Mouse (Mus musculus): ENCODE data around the gene Vps29. TPM values are rescaled to one million over a fixed set of nuclear protein-coding genes. Genes with fewer than 3 reads are reported as not detected.

The Vps29 gene
- 87.8 and 103 TPM in 2 replicates for polyA plus RNA-seq (2015; fragmentation: Nextera tagmentation; extraction: Ambion mirVana)

DNA sequence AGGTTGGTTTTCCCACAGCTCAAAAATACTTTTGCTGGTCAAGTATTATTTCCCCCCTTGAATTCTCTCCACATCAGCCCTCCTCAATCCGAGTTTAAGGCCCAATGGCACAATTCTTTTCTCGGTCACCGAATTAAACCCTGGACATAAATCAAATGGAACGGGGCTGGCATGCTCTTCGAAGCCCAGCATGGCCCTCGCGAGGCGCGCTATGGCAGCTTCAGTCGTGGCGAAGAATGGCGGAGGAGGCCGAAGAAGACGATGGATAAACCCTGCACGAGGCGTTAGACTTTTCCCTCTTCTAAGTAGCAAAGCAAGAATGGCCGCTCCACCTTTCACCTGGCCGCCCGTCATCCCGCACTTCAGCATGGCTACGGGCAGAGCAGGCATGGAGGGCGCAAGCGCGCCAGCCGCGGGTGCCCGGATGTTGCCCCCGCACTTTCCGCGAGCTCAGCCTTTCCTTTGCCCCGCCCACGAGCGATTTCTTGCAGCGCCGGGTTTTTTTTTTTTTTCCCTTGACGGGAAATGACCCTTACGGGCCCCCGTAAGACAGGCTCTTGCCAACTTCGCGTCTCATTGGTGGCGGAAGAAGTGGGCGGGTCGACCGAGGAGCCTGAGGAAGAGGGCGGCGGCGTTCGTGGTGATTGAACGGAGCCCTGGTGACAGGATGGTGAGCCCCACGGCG, at the start of gene Vps29, which contains the start of gene Rad9b:
Gene Vps29 (plus strand): TSS at position 563 of the 685 bp plus-strand sequence.
Gene Rad9b (minus strand): TSS at position 427 of the 685 bp plus-strand sequence.
- Histone ChIP-seq H3K4me1 (replicated peaks) (peaks cover 20% of the 10 kb centered on the region), H3K9me3 (replicated peaks) (no peaks in the 10 kb centered on the region), H3K4me3 (replicated peaks) (peak within 1 kb of the TSS; percentile 95), H3K27ac (replicated peaks) (peak within 1 kb of the TSS; percentile 82), H3K27me3 (no peaks in the 10 kb centered on the region), H3K4me2 (peak within 1 kb of the TSS; percentile 94), H3K36me3 (replicated peaks) (no peaks in the 10 kb centered on the region; the same call in 1 of the 2 replicates), H3K9ac (peak within 1 kb of the TSS; percentile 90)
- ATAC-seq (ENCODE audit: insufficient read depth) = peak; percentile 93
- WGBS (ENCODE audit: insufficient replicate concordance) = 1% methylated on average over 51 of the region's 51 CpGs

DNA sequence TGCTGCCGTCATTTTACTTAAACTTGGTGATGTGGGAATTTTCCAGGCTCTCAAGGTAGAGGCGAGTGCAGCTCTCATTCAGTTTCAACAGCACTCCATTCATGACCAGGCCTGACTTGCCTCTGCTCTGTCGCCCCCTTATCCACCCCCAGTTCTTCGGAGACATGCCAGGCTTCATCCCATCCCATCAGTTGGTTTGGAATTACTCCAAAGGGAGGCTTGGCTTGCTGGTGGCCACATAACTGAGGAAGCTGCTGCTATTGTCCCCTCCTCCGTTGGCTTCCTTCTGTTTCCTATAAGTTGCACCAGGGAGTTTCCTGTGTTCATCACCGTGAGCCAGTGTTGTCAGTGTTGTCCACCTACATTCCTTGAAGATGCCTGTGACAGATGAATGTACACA, 49.6 kb upstream of the Vps29 start:
- Histone ChIP-seq H3K4me1 (replicated peaks) (peaks cover 32% of the 10 kb centered on the region), H3K4me2 (no peak overlapping the region), H3K9ac (no peak overlapping the region), H3K27ac (replicated peaks) (0 out of 2 replicates have a peak overlapping the region, but pooled peaks have one; percentile 1), H3K36me3 (replicated peaks) (peaks cover 19% of the 10 kb centered on the region), H3K27me3 (no peaks in the 10 kb centered on the region), H3K9me3 (replicated peaks) (no peaks in the 10 kb centered on the region), H3K4me3 (replicated peaks) (no peak overlapping the region)
- 65% methylated on average over 6 of the region's 6 CpGs for WGBS (ENCODE audit: insufficient replicate concordance)
- ATAC-seq (ENCODE audit: insufficient read depth) = no peak

DNA sequence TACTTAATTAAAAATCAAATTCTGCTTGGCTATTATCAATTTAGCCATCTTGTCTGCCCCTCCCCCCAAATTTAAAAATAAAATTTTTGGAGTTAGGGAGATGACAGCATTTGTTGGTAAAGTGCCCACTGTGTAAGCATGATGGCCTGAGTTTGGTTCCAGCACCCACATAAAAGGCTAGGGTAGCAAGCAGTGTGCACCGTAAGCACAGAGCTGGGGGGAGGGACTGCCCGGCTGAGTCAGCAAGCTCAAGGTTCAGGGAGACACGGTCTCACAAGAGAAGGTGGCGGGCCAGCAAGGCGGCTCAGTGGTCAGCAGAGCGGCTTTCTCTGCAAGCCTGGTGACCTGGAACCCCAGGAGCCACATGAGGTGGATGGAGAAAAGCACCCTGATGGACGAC, 48.7 kb upstream of the Vps29 start:
- Histone ChIP-seq H3K4me1 (replicated peaks) (peaks cover 32% of the 10 kb centered on the region), H3K4me2 (no peak overlapping the region), H3K27ac (replicated peaks) (no peak overlapping the region), H3K27me3 (no peaks in the 10 kb centered on the region), H3K9me3 (replicated peaks) (no peaks in the 10 kb centered on the region), H3K9ac (no peak overlapping the region), H3K36me3 (replicated peaks) (peaks cover 21% of the 10 kb centered on the region), H3K4me3 (replicated peaks) (no peak overlapping the region)
- no peak for ATAC-seq (ENCODE audit: insufficient read depth)
- 76% methylated on average over 7 of the region's 7 CpGs for WGBS (ENCODE audit: insufficient replicate concordance)

DNA sequence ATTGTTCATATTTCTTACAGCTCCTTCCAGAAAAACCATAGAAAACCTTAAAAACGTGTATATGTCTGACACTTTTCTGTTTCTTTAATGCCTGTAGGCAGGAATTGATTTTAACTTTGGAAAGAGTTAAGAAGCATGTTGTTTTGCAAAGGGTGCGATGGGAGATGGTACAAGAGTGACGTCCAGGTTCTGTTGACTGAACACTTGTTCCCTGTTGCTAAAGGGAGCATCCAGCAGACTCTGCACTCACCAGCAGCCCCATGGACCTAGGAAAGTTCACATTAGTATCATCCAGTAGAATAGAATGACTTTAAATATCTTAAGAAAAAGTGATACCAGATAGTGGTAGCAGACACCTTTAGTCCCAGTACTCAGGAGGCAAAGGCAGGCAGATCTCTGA, 47.6 kb upstream of the Vps29 start:
- ATAC-seq (ENCODE audit: insufficient read depth) = no peak
- Histone ChIP-seq H3K4me1 (replicated peaks) (peaks cover 32% of the 10 kb centered on the region), H3K9ac (no peak overlapping the region), H3K27ac (replicated peaks) (no peak overlapping the region), H3K27me3 (no peaks in the 10 kb centered on the region), H3K36me3 (replicated peaks) (peaks cover 30% of the 10 kb centered on the region), H3K9me3 (replicated peaks) (no peaks in the 10 kb centered on the region), H3K4me2 (no peak overlapping the region), H3K4me3 (replicated peaks) (no peak overlapping the region)
- WGBS (ENCODE audit: insufficient replicate concordance) = 66% methylated on average over 3 of the region's 3 CpGs

DNA sequence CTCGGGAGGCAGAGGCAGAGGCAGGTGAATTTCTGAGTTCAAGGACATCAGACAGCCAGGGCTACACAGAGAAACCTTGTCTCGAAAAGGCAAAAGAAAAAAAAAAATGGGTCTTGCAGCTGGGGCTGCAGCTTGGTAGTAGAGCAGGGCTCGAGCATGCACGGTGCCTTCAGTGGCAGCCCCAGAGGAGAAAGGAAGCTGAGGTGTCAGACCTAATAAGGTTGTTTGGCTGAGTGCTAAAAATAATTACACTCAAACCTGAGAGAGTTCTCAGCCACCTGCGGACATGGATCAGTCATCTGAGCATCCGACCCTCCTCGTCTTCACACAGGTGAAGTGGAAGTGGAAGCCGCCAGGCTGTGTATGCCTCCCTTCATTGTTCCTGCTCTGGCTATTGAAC, 43.5 kb upstream of the Vps29 start:
- ATAC-seq (ENCODE audit: insufficient read depth) = no peak
- Histone ChIP-seq H3K9ac (no peak overlapping the region), H3K27me3 (no peaks in the 10 kb centered on the region), H3K4me2 (no peak overlapping the region), H3K4me3 (replicated peaks) (no peak overlapping the region), H3K36me3 (replicated peaks) (peaks cover 55% of the 10 kb centered on the region), H3K27ac (replicated peaks) (no peak overlapping the region), H3K9me3 (replicated peaks) (no peaks in the 10 kb centered on the region), H3K4me1 (replicated peaks) (peaks cover 14% of the 10 kb centered on the region)
- WGBS (ENCODE audit: insufficient replicate concordance) = 78% methylated on average over 8 of the region's 8 CpGs

DNA sequence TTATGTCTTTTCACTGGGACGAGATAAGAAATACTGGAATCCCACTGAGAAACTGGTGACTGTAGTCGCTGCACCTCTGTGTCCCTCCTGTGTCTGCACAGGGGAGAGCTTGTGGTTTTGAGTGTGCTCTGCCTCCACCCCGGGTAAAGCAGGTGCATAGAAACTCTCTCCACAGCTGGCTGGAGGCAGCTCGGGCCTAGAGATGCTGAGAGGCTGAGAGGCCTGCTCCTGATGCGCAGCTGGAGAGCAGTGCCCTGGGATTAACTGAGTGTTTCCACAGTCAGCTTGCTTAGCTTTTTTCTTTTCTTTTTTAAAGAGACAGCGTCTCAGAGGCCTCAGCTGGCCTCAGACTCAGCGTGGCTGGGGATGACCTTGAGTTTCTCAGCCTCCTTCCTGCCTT, 42.5 kb upstream of the Vps29 start:
- H3K4me3 ChIP-seq (replicated peaks) = no peak overlapping the region
- no peaks in the 10 kb centered on the region for H3K9me3 ChIP-seq (replicated peaks)
- no peak overlapping the region for H3K27ac ChIP-seq (replicated peaks)
- H3K9ac ChIP-seq = no peak overlapping the region
- no peak for ATAC-seq (ENCODE audit: insufficient read depth)
- no peak overlapping the region for H3K4me2 ChIP-seq
- peaks cover 64% of the 10 kb centered on the region for H3K36me3 ChIP-seq (replicated peaks)
- H3K27me3 ChIP-seq = no peaks in the 10 kb centered on the region
- peaks cover 14% of the 10 kb centered on the region for H3K4me1 ChIP-seq (replicated peaks)
- WGBS (ENCODE audit: insufficient replicate concordance) = 66% methylated on average over 7 of the region's 7 CpGs

DNA sequence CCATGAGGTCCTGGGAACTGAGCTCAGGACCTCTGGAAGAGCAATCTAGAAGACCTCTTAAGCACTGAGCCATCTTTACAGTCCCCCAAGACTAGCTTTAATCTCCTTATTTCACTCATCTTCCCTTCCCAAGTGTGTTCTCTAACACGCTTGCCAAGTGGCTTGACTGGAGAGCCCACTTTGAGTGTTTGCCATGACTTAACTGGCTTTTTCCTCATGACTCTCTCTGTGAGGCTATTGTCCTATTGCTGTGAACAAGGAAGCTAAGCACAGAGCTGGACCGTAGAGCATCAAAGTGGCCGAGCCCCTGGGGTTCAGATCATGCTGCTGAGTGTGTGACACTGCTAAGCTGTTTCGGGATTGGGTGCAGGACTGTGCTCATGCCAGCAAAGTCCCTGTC, 41.8 kb upstream of the Vps29 start:
- WGBS (ENCODE audit: insufficient replicate concordance) = 79% methylated on average over 4 of the region's 4 CpGs
- ATAC-seq (ENCODE audit: insufficient read depth) = no peak
- Histone ChIP-seq H3K4me3 (replicated peaks) (no peak overlapping the region), H3K27ac (replicated peaks) (no peak overlapping the region), H3K4me2 (no peak overlapping the region), H3K4me1 (replicated peaks) (peaks cover 14% of the 10 kb centered on the region), H3K27me3 (no peaks in the 10 kb centered on the region), H3K9me3 (replicated peaks) (no peaks in the 10 kb centered on the region), H3K9ac (no peak overlapping the region), H3K36me3 (replicated peaks) (peaks cover 70% of the 10 kb centered on the region)

DNA sequence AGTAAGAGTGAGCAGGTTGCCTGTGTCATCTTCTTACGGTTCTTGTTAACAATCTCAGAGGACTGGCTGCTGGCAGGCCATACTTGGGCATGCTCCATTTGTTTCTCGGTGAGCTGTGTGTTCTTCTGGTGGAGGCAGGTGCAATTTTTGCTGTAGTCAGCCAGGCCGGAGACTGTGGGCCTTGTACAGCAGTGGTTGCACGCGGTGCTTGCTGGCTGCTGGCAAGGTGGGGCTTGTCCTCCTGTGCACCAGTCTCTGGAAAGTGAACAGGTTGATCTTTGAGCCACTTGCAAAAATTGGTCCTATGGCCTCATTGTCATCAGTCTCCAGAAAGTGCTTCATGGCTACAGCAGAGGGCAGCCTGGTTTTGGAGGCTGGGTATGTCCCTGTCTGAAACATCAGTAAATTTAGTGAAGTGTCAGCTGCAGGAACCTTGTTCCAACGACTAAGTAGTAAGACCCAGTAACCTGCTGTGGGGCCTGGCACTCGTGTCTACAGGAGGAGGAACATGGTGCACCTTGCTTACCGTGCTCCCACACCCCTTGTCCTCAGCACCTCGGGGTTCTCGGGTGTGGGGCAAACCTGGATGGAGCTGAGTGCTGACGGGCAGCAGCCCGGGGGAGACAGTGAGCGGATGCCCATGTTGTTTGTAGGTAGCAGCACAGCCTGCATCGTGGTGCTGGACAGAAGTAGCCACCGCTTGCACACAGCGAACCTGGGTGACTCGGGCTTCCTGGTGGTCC, 41.1 kb upstream of the Vps29 start:
- H3K9me3 ChIP-seq (replicated peaks) = no peaks in the 10 kb centered on the region
- 78% methylated on average over 17 of the region's 17 CpGs for WGBS (ENCODE audit: insufficient replicate concordance)
- no peak for ATAC-seq (ENCODE audit: insufficient read depth)
- no peak overlapping the region for H3K9ac ChIP-seq
- H3K4me3 ChIP-seq (replicated peaks) = no peak overlapping the region
- H3K27me3 ChIP-seq = no peaks in the 10 kb centered on the region
- H3K4me1 ChIP-seq (replicated peaks) = peaks cover 14% of the 10 kb centered on the region
- peaks cover 66% of the 10 kb centered on the region for H3K36me3 ChIP-seq (replicated peaks)
- no peak overlapping the region for H3K27ac ChIP-seq (replicated peaks)
- no peak overlapping the region for H3K4me2 ChIP-seq

DNA sequence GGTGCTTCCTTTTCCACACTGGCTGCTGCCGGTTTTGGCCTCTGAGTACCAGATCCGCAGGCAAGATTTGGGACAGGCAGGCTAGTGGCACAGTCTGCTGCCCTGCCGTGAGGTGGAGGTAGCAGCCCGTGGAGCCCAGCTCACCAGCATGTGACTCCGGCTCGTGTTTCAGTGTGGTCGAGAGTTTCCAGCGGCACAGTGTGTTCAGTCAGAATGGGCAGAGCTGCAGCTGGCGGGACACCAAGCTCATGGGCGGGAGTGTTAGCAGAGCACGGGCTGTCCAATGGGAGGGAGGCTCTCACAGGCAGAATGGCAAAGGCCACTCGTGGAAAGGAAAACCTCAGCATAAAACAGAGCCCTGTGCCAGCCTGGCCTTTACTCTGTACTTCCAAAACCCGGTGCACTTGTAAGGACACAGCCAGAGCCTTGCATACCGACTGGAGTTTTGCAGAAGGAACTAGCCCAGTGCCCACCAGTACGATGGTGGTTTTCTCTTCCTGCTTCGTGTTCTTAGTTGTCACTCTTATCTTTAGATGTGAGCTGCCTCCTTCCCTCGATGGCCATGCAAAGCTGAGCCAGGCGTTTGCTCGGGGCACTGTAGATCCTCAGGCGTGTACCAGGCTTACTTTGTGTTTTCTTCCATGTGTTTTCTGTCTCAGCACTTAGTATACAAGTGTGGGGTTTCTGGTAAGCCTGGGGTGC, 39.1 kb upstream of the Vps29 start:
- peaks cover 64% of the 10 kb centered on the region for H3K36me3 ChIP-seq (replicated peaks)
- no peak overlapping the region for H3K9ac ChIP-seq
- no peaks in the 10 kb centered on the region for H3K27me3 ChIP-seq
- 0 out of 2 replicates have a peak overlapping the region, but pooled peaks have one; percentile 26 for H3K27ac ChIP-seq (replicated peaks)
- H3K4me3 ChIP-seq (replicated peaks) = no peak overlapping the region
- ATAC-seq (ENCODE audit: insufficient read depth) = peak; percentile 54
- peaks cover 14% of the 10 kb centered on the region for H3K4me1 ChIP-seq (replicated peaks)
- no peaks in the 10 kb centered on the region for H3K9me3 ChIP-seq (replicated peaks)
- WGBS (ENCODE audit: insufficient replicate concordance) = 10% methylated on average over 20 of the region's 20 CpGs
- peak overlapping the region; percentile 49 for H3K4me2 ChIP-seq

DNA sequence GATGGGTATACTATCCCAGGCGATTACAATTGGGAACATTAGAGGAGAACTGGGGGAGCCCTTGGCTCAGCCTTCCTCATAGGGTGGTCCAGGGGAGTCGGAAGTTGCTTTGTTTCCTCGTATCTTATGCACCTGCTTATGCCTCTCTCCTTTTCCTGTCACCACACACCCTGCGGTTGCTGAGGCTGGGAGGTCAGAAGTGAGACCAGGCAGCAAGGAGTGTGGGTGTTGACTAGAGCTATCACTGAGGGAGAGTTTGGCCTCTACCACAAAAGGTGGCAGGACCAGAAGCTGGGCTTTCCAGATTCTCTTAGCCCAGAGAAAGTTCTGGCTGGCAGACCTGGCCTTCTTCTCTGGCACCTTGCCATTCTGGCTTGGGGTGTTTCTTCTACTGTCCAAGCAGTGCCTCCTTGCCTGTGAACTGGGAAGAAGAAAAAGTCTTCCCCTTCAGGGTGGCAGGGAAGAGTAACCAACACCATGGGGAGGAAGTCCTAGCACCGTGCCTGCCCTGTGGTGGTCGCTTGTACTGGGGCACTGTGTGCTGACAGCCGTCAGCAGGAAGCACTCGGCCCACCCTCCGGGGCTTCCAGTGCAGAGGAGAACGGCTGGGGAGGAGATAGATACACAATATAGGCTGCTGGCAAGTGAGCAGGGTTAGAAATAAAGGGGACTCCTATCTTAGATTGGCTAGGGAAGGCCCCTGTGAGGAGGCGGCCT, 36.7 kb upstream of the Vps29 start:
- Histone ChIP-seq H3K27ac (replicated peaks) (no peak overlapping the region), H3K36me3 (replicated peaks) (peaks cover 71% of the 10 kb centered on the region), H3K4me1 (replicated peaks) (peaks cover 14% of the 10 kb centered on the region), H3K9me3 (replicated peaks) (no peaks in the 10 kb centered on the region), H3K4me3 (replicated peaks) (no peak overlapping the region), H3K9ac (no peak overlapping the region), H3K4me2 (no peak overlapping the region), H3K27me3 (no peaks in the 10 kb centered on the region)
- ATAC-seq (ENCODE audit: insufficient read depth) = no peak
- 41% methylated on average over 11 of the region's 11 CpGs for WGBS (ENCODE audit: insufficient replicate concordance)
